Mouse (Mus musculus) intestine, embryonic 16.5 days (tissue): Measurements from ENCODE around the gene H2-Q10. TPM values are rescaled to one million over a fixed set of nuclear protein-coding genes. Genes with fewer than 3 reads are reported as not detected.

Experiments used
- polyA plus RNA-seq: library from polyadenylated mRNA; unstranded; fragments of >200 nt; fragmentation: Nextera tagmentation; extraction: Ambion mirVana; gene quantifications from 2 replicates; pipeline ENCODE4 v1.2.1, GENCODE M21; 2015

Gene H2-Q10
- polyA plus RNA-seq, 1 experiment from 2014 or later = 80.2 TPM

Other genes with a start within 250 kb of the H2-Q10 start
- 0.29 and 0.46 TPM in 2 replicates for gene Gm16181, start 249.3 kb upstream of the H2-Q10 start, polyA plus RNA-seq
- 4.7 and 4.8 TPM in 2 replicates for gene Atp6v1g2, start 236.4 kb upstream of the H2-Q10 start, polyA plus RNA-seq
- 8.9 and 9.2 TPM in 2 replicates for gene Nfkbil1, start 234.3 kb upstream of the H2-Q10 start, polyA plus RNA-seq
- gene Ddx39b, start 228.3 kb upstream of the H2-Q10 start, polyA plus RNA-seq = 325 and 376 TPM in 2 replicates
- gene H2-D1, start 207.4 kb upstream of the H2-Q10 start, polyA plus RNA-seq = 238 and 255 TPM in 2 replicates
- 8.8 and 12.8 TPM in 2 replicates for gene H2-Q1, start 149.7 kb upstream of the H2-Q10 start, polyA plus RNA-seq
- gene H2-Q2, start 127.8 kb upstream of the H2-Q10 start, polyA plus RNA-seq = 136 and 184 TPM in 2 replicates
- gene H2-Q4, start 90.5 kb upstream of the H2-Q10 start, polyA plus RNA-seq = 4.8 and 5.1 TPM in 2 replicates
- gene H2-Q6, start 45.2 kb upstream of the H2-Q10 start, polyA plus RNA-seq = 2.0 and 2.2 TPM in 2 replicates
- gene H2-Q7, start 30.9 kb upstream of the H2-Q10 start, polyA plus RNA-seq = 5.9 and 7.3 TPM in 2 replicates
- not detected in 2 replicates for gene Pou5f1, start 35.9 kb downstream of the H2-Q10 start, polyA plus RNA-seq
- 57.7 and 68.3 TPM in 2 replicates for gene Tcf19, start 46.7 kb downstream of the H2-Q10 start, polyA plus RNA-seq
- gene Cchcr1, start 47.0 kb downstream of the H2-Q10 start, polyA plus RNA-seq = 12.5 and 15.7 TPM in 2 replicates
- 0.66 and 0.81 TPM in 2 replicates for gene Psors1c2, start 63.1 kb downstream of the H2-Q10 start, polyA plus RNA-seq
- gene Cdsn, start 82.0 kb downstream of the H2-Q10 start, polyA plus RNA-seq = 0.10 TPM in 2 replicates
- not detected in 2 replicates for gene 2300002M23Rik, start 97.4 kb downstream of the H2-Q10 start, polyA plus RNA-seq
- 1.2 and 3.3 TPM in 2 replicates for gene Sfta2, start 131.5 kb downstream of the H2-Q10 start, polyA plus RNA-seq
- not detected in 2 replicates for gene Gm9573, start 156.5 kb downstream of the H2-Q10 start, polyA plus RNA-seq
- gene Mucl3, start 173.6 kb downstream of the H2-Q10 start, polyA plus RNA-seq = 0.20 and 0.21 TPM in 2 replicates
- gene Vars2, start 197.5 kb downstream of the H2-Q10 start, polyA plus RNA-seq = 19.3 and 22.8 TPM in 2 replicates
- gene Gtf2h4, start 203.7 kb downstream of the H2-Q10 start, polyA plus RNA-seq = 41.9 and 45.1 TPM in 2 replicates
- gene Ddr1, start 234.5 kb downstream of the H2-Q10 start, polyA plus RNA-seq = 54.1 and 57.1 TPM in 2 replicates